Mouse (Mus musculus): ENCODE measurements around the gene Pcdh15. TPM values are rescaled to one million over a fixed set of nuclear protein-coding genes. Genes with fewer than 3 reads are reported as not detected.

The Pcdh15 gene
- total RNA-seq, 1 experiment from 2014 or later = 8.5 TPM

- DNase-seq = no peak
Observed at GRCm38 (mm10) chr10:73953362-73953761, 854.2 kb downstream of the Pcdh15 start.

DNA sequence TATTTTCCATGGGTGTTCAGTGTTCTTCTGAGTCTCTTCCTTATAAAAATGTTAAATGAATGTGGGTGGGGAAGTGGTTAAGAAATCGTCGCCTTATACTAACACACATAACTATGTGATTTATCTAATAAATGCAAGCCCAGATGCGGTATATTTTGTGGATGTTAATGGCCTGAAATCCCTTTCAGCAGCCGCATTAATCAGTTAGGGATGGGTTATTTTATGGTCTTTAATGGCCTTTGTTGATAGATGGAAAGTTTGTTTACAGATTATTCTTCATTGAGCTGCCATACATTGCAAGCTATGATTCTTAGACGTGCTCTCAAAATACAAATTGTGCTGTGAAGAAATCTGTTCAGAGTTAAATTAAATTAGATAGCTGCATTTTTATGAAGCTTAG is 884.9 kb downstream of the Pcdh15 start:
- no peak for DNase-seq

DNA sequence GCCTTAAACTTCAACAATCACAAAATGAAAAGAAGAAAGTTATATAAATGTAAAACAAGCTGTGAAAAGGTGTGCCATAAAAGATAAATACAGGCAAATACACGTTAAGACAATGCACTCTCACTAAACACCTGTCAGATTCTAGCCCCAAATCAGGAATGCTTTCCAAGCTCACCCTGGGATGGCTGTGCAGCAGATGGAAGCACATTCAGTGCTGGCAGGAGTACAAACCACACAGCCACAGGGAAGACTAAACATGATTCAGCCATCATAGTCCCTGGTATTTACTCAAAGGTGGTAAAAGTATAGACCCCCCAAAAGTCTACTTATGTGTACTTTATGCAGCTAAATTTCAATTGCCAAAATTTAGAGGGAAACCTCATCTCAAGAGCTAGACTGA is 909.7 kb downstream of the Pcdh15 start:
- no peak for DNase-seq

DNA sequence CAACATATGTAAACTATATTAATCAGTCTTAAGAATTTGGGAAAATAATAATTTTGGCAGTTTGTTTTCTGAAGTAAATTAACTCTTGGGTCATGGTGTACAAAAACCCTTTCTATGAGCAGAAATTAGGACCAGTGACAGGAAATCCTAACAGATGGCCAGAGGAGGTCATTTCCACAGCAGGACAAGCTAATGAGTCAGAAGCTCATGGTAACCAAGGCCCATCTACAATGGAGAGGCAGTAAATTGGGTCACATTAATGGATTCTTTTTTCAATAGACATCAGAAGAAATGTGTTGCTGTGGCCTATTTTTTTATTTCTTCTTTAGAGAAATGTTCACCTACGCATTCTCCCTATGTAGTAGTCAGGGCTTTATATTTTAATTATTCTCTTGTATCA is 923.9 kb downstream of the Pcdh15 start:
- no peak for DNase-seq

DNA sequence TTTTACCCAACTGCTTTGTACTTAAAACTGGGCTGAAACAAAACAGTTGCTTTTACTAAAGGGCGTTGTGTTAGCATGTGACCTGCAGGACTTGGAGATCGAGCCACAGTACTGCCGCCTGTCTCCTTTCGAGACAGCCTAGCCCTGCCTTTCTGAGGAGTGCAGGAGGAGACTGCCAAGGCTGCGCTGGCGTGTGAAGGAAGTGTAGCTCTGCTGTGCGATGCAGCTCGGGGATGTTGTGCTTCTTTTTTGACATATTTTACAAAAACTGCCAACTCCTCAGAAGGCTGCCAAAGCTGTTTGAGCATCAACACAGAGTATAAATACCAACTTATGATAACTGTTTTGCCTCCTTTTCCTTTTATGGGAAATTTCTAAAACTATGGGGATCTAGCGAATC is 953.9 kb downstream of the Pcdh15 start:
- no peak for DNase-seq

GRCm38 (mm10) chr10:74086653-74087052 is 987.5 kb downstream of the Pcdh15 start:
- DNase-seq = no peak

DNA sequence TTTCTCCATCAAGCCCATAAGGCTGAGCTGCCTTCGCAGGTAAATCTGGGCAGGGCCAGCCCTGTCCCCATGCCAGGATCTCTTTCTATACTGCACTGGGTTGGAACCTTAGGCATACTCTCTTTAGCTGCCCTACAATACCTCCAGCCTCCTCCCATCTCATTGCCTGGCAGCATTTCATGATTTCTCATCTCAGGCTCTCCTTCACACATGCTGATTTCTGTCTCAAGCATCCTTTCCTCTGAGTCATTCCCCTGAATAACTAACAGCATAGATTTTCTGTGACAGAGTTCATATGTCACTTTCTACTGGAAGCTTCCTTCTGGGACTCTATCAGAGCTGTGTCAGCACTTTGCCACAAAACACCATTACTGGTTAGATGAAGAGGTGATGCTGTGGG is 999.2 kb downstream of the Pcdh15 start:
- DNase-seq = no peak

DNA sequence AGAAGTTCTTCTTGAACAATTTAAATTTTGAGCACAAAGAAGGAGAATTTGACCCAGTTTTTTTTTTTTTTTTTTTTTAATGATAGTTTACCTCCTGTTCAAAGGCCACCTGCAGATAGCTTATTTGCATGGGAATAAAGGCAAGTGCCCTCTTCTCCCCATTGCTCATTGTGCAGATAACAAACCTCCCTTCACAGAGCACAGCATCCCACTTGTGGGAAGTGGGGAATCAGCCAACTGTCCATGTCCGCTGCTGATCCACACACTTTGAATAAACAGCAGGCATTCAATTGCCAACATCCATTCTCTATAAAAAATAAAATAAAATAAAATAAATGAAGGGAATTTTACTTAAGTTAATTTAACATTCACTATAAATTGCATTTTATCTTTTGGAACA is 1015.0 kb downstream of the Pcdh15 start:
- DNase-seq = no peak

DNA sequence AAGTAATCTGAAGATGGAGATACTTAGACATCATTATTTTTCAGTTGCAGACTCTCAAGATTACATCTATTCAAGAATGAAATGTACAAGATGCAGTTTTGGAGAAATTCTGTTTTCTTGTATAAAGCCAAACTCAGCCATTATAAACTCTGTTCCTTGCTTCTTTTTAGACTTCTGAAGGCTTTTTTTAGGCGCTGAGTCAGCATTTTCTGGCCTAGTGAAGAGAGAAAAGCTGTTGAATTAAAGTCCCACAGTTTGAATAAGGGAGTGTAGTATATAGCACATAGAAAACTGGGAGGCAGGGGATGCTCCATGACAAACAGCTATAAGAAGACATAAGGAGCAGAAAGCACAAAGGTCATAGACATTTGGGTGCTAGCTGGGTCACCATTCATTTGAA is 1017.7 kb downstream of the Pcdh15 start:
- DNase-seq = no peak

DNA sequence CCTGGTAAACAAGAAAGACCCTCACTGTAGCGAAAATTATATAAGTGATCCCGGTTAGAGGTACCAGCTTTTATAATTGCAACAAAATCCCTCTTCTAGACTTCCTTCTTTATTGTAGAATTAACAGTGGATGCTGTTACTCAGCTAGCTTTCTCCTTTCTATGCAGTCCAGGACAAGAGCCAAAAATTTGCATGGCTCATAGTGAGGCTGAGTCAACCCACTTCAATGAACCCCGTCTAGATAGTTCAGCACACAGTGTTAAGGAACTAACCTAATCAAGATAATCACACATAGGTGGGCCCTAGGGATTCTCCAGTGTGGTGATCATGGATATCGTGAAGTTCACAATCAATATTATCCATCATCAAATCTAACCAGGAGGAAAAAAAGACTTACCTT is 1024.3 kb downstream of the Pcdh15 start:
- DNase-seq = no peak

GRCm38 (mm10) chr10:74129192-74129591 is 1030.0 kb downstream of the Pcdh15 start:
- DNase-seq = no peak

- DNase-seq = no peak
Observed at GRCm38 (mm10) chr10:74129665-74130064, 1030.5 kb downstream of the Pcdh15 start.

DNA sequence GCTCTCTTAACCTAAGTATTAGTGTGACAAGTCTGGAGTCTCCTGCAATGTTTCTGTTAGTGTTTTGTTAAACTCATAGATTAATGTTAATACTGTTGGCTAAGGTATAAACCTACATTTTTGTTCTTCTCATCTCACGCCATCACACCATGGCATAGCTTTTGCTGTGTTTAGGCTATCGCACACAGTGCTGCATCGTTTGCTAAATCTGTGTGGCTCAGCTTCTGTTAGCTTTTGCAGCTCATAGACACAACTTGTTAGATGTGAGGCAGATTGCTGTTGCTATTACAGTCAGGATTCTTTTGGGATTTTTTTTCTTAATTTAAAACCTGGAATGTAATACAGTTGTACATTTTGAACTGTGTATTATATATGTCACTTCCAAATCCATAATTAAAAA is 1031.7 kb downstream of the Pcdh15 start:
- no peak for DNase-seq

GRCm38 (mm10) chr10:74147966-74148365 is 1048.8 kb downstream of the Pcdh15 start:
- no peak for DNase-seq

GRCm38 (mm10) chr10:74181921-74182320 is 1082.8 kb downstream of the Pcdh15 start:
- DNase-seq = no peak

- DNase-seq = no peak
Observed at GRCm38 (mm10) chr10:74203650-74204049, 1104.5 kb downstream of the Pcdh15 start.

GRCm38 (mm10) chr10:74217268-74217667 is 1118.1 kb downstream of the Pcdh15 start:
- DNase-seq = no peak

DNA sequence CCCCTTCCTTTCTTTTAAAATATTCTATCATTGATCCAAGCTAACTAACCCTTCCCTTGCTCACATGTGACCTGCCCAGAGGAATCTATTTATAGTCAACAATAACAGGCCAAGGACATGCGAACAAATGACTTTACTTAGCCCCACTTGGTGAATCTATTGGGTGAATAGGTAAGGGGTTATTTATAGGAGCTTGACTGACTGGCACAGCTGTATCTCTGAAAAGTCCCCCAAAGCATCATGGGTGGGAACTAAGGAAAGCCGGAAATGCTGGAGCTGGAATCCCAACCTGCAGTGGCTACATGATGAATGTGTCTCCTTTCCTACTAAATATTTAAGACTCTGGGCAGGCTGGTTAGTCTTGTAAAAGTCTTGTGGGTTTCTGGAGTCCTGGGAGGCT is 1121.3 kb downstream of the Pcdh15 start:
- DNase-seq = no peak

GRCm38 (mm10) chr10:74257716-74258446 is 1158.7 kb downstream of the Pcdh15 start:
- no peak for DNase-seq

- DNase-seq = no peak
Observed at GRCm38 (mm10) chr10:74258639-74259038, 1159.5 kb downstream of the Pcdh15 start.

DNA sequence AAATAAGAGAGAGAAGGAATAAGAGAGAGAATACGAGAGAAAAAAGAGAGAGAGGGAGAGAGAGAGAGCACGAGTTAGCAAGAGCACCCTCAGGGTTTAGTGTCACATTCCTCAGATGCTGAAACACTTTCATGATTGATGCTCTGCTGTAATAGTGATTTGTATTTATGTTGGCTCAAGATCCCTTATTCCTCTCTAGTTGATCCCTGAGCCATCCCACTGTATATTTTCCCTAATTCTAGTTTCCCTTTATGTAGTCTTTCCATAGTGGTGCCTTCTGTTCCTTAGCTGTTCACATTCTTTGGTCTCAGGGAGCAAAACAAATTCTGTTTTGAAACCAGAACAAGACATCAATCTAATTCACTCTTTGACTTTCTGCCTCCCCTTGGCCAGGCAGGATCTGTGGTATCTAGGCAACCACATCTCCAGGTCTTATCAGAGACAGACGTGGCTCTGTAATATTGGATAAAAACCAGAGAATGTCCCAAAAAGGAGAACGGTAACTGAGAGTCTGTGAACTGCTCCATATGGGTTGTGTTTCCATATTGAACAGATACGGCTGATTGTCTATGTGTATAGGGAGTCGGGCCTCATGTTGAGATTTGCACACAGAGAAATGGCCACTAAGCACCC is 1170.6 kb downstream of the Pcdh15 start:
- no peak for DNase-seq

- DNase-seq = no peak
Observed at GRCm38 (mm10) chr10:74270894-74271293, 1171.8 kb downstream of the Pcdh15 start.

GRCm38 (mm10) chr10:74304120-74304519 is 1205.0 kb downstream of the Pcdh15 start:
- DNase-seq = no peak
